In the genomic region with DNA sequence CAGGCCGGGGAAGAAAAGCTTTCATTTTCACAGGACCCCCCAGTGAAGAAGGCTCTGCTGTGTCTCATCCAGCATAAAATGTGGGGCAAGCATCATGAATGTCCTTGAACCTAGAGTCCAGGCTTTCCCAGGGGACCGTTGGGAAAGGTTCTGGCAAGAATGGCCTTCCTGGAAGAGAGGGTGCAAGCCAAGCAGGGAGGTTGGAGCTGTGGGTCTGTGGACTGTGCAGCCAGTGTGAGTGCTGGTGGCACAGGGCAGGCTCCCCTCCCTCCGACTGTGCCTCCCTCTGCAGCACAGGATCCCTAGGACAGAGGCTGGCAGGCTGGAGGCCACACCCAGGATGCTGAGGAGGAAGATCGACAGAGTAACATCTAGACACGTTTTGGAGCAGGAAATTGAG, we compare ENCODE assay signal across 10 mouse cellular contexts.
DNase-seq lines count a peak whose midpoint lies in the region; ATAC-seq and TF ChIP-seq lines count a peak whose summit lies in the region.
"Had no signal": no experiment of that assay in that cellular context is flagged by ENCODE, and none has a peak within 500 bp of the region (broad histone marks: within the 10 kb centered on the region; RNA-seq: fewer than 3 reads in every experiment).

No protein-coding gene starts in this region.

- no peaks in the 10 kb centered on the region for H3K36me3 ChIP-seq in forebrain, embryonic 12.5 days (replicated peaks)
- H3K36me3 ChIP-seq in forebrain, embryonic 11.5 days (ENCODE audit: control insufficient read depth, insufficient read depth, low read length) = no peaks in the 10 kb centered on the region
- H3K36me3 ChIP-seq in embryonic facial prominence, embryonic 13.5 days = no peaks in the 10 kb centered on the region
- H3K36me3 ChIP-seq in midbrain, embryonic 13.5 days = no peaks in the 10 kb centered on the region
- H3K36me3 ChIP-seq: limb, embryonic 15.5 days had no signal

- peaks cover 23% of the 10 kb centered on the region; the same call in 1 of the 2 replicates for H3K27me3 ChIP-seq in forebrain, embryonic 12.5 days
- H3K27me3 ChIP-seq in forebrain, embryonic 11.5 days (ENCODE audit: control insufficient read depth, insufficient read depth, low read length) = peaks cover 2% of the 10 kb centered on the region; the same call in 1 of the 2 replicates
- H3K27me3 ChIP-seq in embryonic facial prominence, embryonic 13.5 days = 0 out of 2 replicates have a peak, but pooled peaks cover 8% of the 10 kb centered on the region
- H3K27me3 ChIP-seq in midbrain, embryonic 13.5 days = no peaks in the 10 kb centered on the region
- H3K27me3 ChIP-seq: limb, embryonic 15.5 days; Patski had no signal

- no peak overlapping the region for H3K9ac ChIP-seq in forebrain, embryonic 12.5 days
- H3K9ac ChIP-seq in forebrain, embryonic 11.5 days (ENCODE audit: low read length) = no peak overlapping the region
- 0 out of 2 replicates have a peak overlapping the region, but pooled peaks have one; percentile 36 for H3K9ac ChIP-seq in embryonic facial prominence, embryonic 13.5 days
- 0 out of 2 replicates have a peak overlapping the region, but pooled peaks have one; percentile 14 for H3K9ac ChIP-seq in midbrain, embryonic 13.5 days (replicated peaks)
- H3K9ac ChIP-seq: limb, embryonic 15.5 days had no signal

- TF ChIP-seq CTCF in left cerebral cortex, adult 2 months (IDR thresholded peaks at IDR 0.05) = no peak

- WGBS in forebrain, embryonic 12.5 days = 57% methylated on average over 5 of the region's 5 CpGs
- WGBS in forebrain, embryonic 11.5 days = 70% methylated on average over 5 of the region's 5 CpGs
- WGBS in embryonic facial prominence, embryonic 13.5 days = 40% methylated on average over 5 of the region's 5 CpGs
- WGBS in midbrain, embryonic 13.5 days = 58% methylated on average over 5 of the region's 5 CpGs

- no peak for ATAC-seq in forebrain, embryonic 12.5 days (ENCODE audit: low FRiP score)
- ATAC-seq in forebrain, embryonic 11.5 days (replicated peaks; ENCODE audit: low FRiP score) = no peak
- ATAC-seq in embryonic facial prominence, embryonic 13.5 days (ENCODE audit: insufficient number of reproducible peaks, insufficient read depth, low FRiP score, low TSS enrichment, low read depth) = no peak
- no peak for ATAC-seq in midbrain, embryonic 13.5 days
- ATAC-seq: Patski had no signal

- peak overlapping the region; percentile 75 for H3K27ac ChIP-seq in forebrain, embryonic 12.5 days
- no peak overlapping the region for H3K27ac ChIP-seq in forebrain, embryonic 11.5 days (ENCODE audit: low read depth, low read length)
- peak overlapping the region; percentile 71 for H3K27ac ChIP-seq in left cerebral cortex, adult 2 months
- no peak overlapping the region for H3K27ac ChIP-seq in embryonic facial prominence, embryonic 13.5 days
- H3K27ac ChIP-seq in midbrain, embryonic 13.5 days = peak overlapping the region; percentile 74
- H3K27ac ChIP-seq: limb, embryonic 15.5 days had no signal

- no peak overlapping the region for H3K4me3 ChIP-seq in forebrain, embryonic 12.5 days (replicated peaks)
- no peak overlapping the region for H3K4me3 ChIP-seq in forebrain, embryonic 11.5 days (ENCODE audit: low read depth, low read length)
- no peak overlapping the region for H3K4me3 ChIP-seq in left cerebral cortex, adult 2 months
- H3K4me3 ChIP-seq in embryonic facial prominence, embryonic 13.5 days = no peak overlapping the region
- H3K4me3 ChIP-seq in midbrain, embryonic 13.5 days (replicated peaks) = no peak overlapping the region
- H3K4me3 ChIP-seq: limb, embryonic 15.5 days had no signal

- H3K9me3 ChIP-seq in forebrain, embryonic 12.5 days = no peaks in the 10 kb centered on the region
- H3K9me3 ChIP-seq in forebrain, embryonic 11.5 days (ENCODE audit: control insufficient read depth, low read length) = no peaks in the 10 kb centered on the region
- no peaks in the 10 kb centered on the region for H3K9me3 ChIP-seq in embryonic facial prominence, embryonic 13.5 days
- H3K9me3 ChIP-seq in midbrain, embryonic 13.5 days = no peaks in the 10 kb centered on the region
- H3K9me3 ChIP-seq: limb, embryonic 15.5 days had no signal

- no peak overlapping the region for H3K4me2 ChIP-seq in forebrain, embryonic 12.5 days
- H3K4me2 ChIP-seq in forebrain, embryonic 11.5 days (ENCODE audit: low read depth, low read length, severe bottlenecking) = no peak overlapping the region
- no peak overlapping the region for H3K4me2 ChIP-seq in embryonic facial prominence, embryonic 13.5 days
- no peak overlapping the region for H3K4me2 ChIP-seq in midbrain, embryonic 13.5 days (replicated peaks)
- H3K4me2 ChIP-seq: limb, embryonic 15.5 days had no signal

- intact Hi-C loops in left cerebral cortex, adult 2 months (cut with DNase I) = no loop called here
- intact Hi-C loops in left cerebral cortex, postnatal 14 days (cut with DNase I) = no loop called here

- peaks cover 38% of the 10 kb centered on the region for H3K4me1 ChIP-seq in forebrain, embryonic 12.5 days
- H3K4me1 ChIP-seq in forebrain, embryonic 11.5 days (replicated peaks; ENCODE audit: control insufficient read depth, insufficient read depth, low read length) = peaks cover 9% of the 10 kb centered on the region
- peaks cover 34% of the 10 kb centered on the region for H3K4me1 ChIP-seq in embryonic facial prominence, embryonic 13.5 days
- peaks cover 55% of the 10 kb centered on the region for H3K4me1 ChIP-seq in midbrain, embryonic 13.5 days (replicated peaks)

- DNase-seq in forebrain, embryonic 11.5 days (ENCODE audit: low spot score) = no peak
- no peak for DNase-seq in left cerebral cortex, adult 2 months (ENCODE audit: extremely low spot score in 1 of 2, low spot score in 2 of 2)
- DNase-seq in left cerebral cortex, postnatal 14 days (ENCODE audit: low spot score in 2 of 2) = no peak
- no peak for DNase-seq in urinary bladder, postnatal 14 days (ENCODE audit: low spot score)
- DNase-seq in left cerebral cortex, adult 8-10 months (ENCODE audit: low spot score in 2 of 2) = no peak

Comparison
In these comparisons a context has a peak if more than half of its experiments do, and no peak if none do; other contexts are left out.
1. H3K27ac ChIP-seq: peak in forebrain, embryonic 12.5 days (single experiment), left cerebral cortex, adult 2 months (single experiment) and midbrain, embryonic 13.5 days (single experiment); none in forebrain, embryonic 11.5 days (single experiment) and embryonic facial prominence, embryonic 13.5 days (single experiment).
2. H3K9ac ChIP-seq: peak in embryonic facial prominence, embryonic 13.5 days (single experiment) and midbrain, embryonic 13.5 days (single experiment); none in forebrain, embryonic 12.5 days (single experiment) and forebrain, embryonic 11.5 days (single experiment).